Mouse (Mus musculus) testis, postnatal 10 days (tissue): ENCODE measurements around the gene Zfp759.
A peak's percentile ranks its signal among the peaks of the same experiment; 100 is the strongest.
"Not testable (repeated sequence)": the region's sequence is repeated elsewhere in the genome, so short reads cannot be mapped to it uniquely, and the experiment has no call there.

ENCODE experiments used
- DNase-seq: peaks from one replicate; pipeline ENCODE4 v3.0.0; 2021; ENCODE audit warnings: low spot score

The Zfp759 gene

GRCm38 (mm10) chr13:67121360-67121759 is at the start of gene Zfp759:
TSS of gene Zfp759 (plus strand) at chr13:67121660.
- DNase-seq = not testable (repeated sequence)

- no peak for DNase-seq
Measured at GRCm38 (mm10) chr13:67072786-67073185, 48.7 kb upstream of the Zfp759 start.

- no peak for DNase-seq
Measured at GRCm38 (mm10) chr13:67077244-67077643, 44.2 kb upstream of the Zfp759 start.

GRCm38 (mm10) chr13:67081142-67081713 is 40.2 kb upstream of the Zfp759 start:
- DNase-seq = peak; percentile 77

- DNase-seq = no peak
Measured at GRCm38 (mm10) chr13:67081946-67082345, 39.5 kb upstream of the Zfp759 start.

- DNase-seq = no peak
Measured at GRCm38 (mm10) chr13:67090154-67090553, 31.3 kb upstream of the Zfp759 start.

GRCm38 (mm10) chr13:67097876-67098275 is 23.6 kb upstream of the Zfp759 start, which contains the start of gene Zfp708:
TSS of gene Zfp708 (minus strand) at chr13:67097976.
- no peak for DNase-seq

- DNase-seq = no peak
Measured at GRCm38 (mm10) chr13:67107681-67108080, 13.8 kb upstream of the Zfp759 start.

GRCm38 (mm10) chr13:67108194-67108820 is 13.2 kb upstream of the Zfp759 start, which contains the start of gene Gm28557:
TSS of gene Gm28557 (minus strand) at chr13:67108604.
- DNase-seq = peak; percentile 87

GRCm38 (mm10) chr13:67108821-67109206 is 12.6 kb upstream of the Zfp759 start:
- DNase-seq = peak; percentile 52

GRCm38 (mm10) chr13:67112096-67112495 is 9.4 kb upstream of the Zfp759 start:
- DNase-seq = no peak

- no peak for DNase-seq
Measured at GRCm38 (mm10) chr13:67113287-67113686, 8.2 kb upstream of the Zfp759 start.

GRCm38 (mm10) chr13:67116163-67116562 is 5.3 kb upstream of the Zfp759 start, which contains the start of gene Rslcan18:
TSS of gene Rslcan18 (minus strand) at chr13:67116263.
- not testable (repeated sequence) for DNase-seq

GRCm38 (mm10) chr13:67124460-67124859 is 3.0 kb downstream of the Zfp759 start:
- no peak for DNase-seq

GRCm38 (mm10) chr13:67127507-67127906 is 6.0 kb downstream of the Zfp759 start:
- DNase-seq = not testable (repeated sequence)

- DNase-seq = peak; percentile 82
Measured at GRCm38 (mm10) chr13:67128038-67128721, 6.7 kb downstream of the Zfp759 start.

GRCm38 (mm10) chr13:67166122-67166521 is 44.7 kb downstream of the Zfp759 start:
- DNase-seq = not testable (repeated sequence)

- DNase-seq = peak; percentile 72
Measured at GRCm38 (mm10) chr13:67172991-67173722, 51.7 kb downstream of the Zfp759 start, which contains the start of gene Rsl1. TSS of gene Rsl1 (plus strand) at chr13:67173182.

GRCm38 (mm10) chr13:67173723-67174055 is 52.2 kb downstream of the Zfp759 start:
- no peak for DNase-seq
